Mouse (Mus musculus): ENCODE results near the gene Tprg.

- TF ChIP-seq MAFK (IDR thresholded peaks at IDR 0.05; ENCODE audit: insufficient read depth, low read depth, low read length) (no peak), ZC3H11A (IDR thresholded peaks at IDR 0.05; ENCODE audit: borderline replicate concordance, low read depth, low read length) (no peak), ZNF384 (IDR thresholded peaks at IDR 0.05; ENCODE audit: low read depth, low read length) (no peak), HCFC1 (IDR thresholded peaks at IDR 0.05; ENCODE audit: borderline replicate concordance, insufficient read depth, low read length) (no peak)
Observed at GRCm38 (mm10) chr16:25425376-25425775, 138.8 kb downstream of the Tprg start.
